Mouse (Mus musculus): Measurements from ENCODE around the gene Alb. TPM values are rescaled to one million over a fixed set of nuclear protein-coding genes. Genes with fewer than 3 reads are reported as not detected.

The Alb gene
- polyA plus RNA-seq, 1 experiment: 0.07 TPM

DNA sequence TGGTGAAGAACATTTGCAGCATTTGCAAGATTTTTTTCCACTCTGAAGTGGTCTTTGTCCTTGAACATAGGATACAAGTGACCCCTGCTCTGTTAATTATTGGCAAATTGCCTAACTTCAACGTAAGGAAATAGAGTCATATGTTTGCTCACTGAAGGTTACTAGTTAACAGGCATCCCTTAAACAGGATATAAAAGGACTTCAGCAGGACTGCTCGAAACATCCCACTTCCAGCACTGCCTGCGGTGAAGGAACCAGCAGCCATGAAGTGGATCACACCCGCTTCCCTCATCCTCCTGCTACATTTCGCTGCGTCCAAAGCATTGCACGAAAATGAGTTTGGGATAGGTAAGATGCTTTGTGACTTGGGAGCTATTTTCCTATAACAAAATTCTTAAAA is 29.8 kb downstream of the Alb start, which contains the start of gene Afp:
Gene Afp (plus strand): TSS at position 220 of the 400 bp plus-strand sequence.
- H3K27me3 ChIP-seq (ENCODE audit: control insufficient read depth, insufficient read depth, low read length): no peaks in the 10 kb centered on the region
- no peak within 1 kb of the TSS for H3K27ac ChIP-seq (ENCODE audit: control insufficient read depth, insufficient read depth, low read depth, low read length)
- no peaks in the 10 kb centered on the region for H3K36me3 ChIP-seq (ENCODE audit: control insufficient read depth, insufficient read depth, low read length)
- H3K4me1 ChIP-seq (ENCODE audit: control insufficient read depth, insufficient read depth, low read length): no peaks in the 10 kb centered on the region; the same call in 1 of the 2 replicates
- TF ChIP-seq POLR2A (IDR thresholded peaks at IDR 0.05; ENCODE audit: control insufficient read depth, low read depth, low read length) (no peak), CTCF (IDR thresholded peaks at IDR 0.05; ENCODE audit: control insufficient read depth, insufficient read depth, insufficient replicate concordance, low read depth, low read length) (no peak)
- no peak within 1 kb of the TSS for H3K4me3 ChIP-seq (ENCODE audit: control insufficient read depth, low read depth, low read length)

GRCm38 (mm10) chr5:90492440-90492839 is 31.7 kb downstream of the Alb start:
- Histone ChIP-seq H3K4me3 (ENCODE audit: control insufficient read depth, low read depth, low read length) (no peak overlapping the region), H3K36me3 (ENCODE audit: control insufficient read depth, insufficient read depth, low read length) (no peaks in the 10 kb centered on the region), H3K27ac (ENCODE audit: control insufficient read depth, insufficient read depth, low read depth, low read length) (no peak overlapping the region), H3K27me3 (ENCODE audit: control insufficient read depth, insufficient read depth, low read length) (no peaks in the 10 kb centered on the region), H3K4me1 (ENCODE audit: control insufficient read depth, insufficient read depth, low read length) (no peaks in the 10 kb centered on the region; the same call in 1 of the 2 replicates)
- TF ChIP-seq POLR2A (IDR thresholded peaks at IDR 0.05; ENCODE audit: control insufficient read depth, low read depth, low read length): no peak
- TF ChIP-seq CTCF (IDR thresholded peaks at IDR 0.05; ENCODE audit: control insufficient read depth, insufficient read depth, insufficient replicate concordance, low read depth, low read length): no peak

DNA sequence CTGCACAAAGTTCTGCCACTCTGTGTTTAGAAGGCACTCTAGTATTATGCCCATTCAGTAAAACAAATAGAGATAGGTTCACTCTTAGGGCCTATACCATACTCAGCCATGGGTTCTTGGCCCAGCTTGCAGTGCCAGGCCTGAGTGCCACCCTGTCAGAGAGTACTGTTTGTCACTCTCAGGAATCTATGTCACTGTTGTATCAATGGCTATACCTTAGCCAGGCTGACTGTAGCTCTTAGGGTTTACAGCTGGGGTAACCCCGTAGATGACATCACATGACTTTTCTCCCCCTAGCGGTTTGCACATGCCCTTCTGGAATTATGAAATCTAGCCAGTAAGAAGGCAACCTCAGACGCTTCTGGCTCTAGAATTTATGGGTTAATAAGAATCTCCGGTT is 33.6 kb downstream of the Alb start:
- TF ChIP-seq CTCF (IDR thresholded peaks at IDR 0.05; ENCODE audit: control insufficient read depth, insufficient read depth, insufficient replicate concordance, low read depth, low read length): no peak
- TF ChIP-seq POLR2A (IDR thresholded peaks at IDR 0.05; ENCODE audit: control insufficient read depth, low read depth, low read length): no peak
- Histone ChIP-seq H3K27ac (ENCODE audit: control insufficient read depth, insufficient read depth, low read depth, low read length) (no peak overlapping the region), H3K4me1 (ENCODE audit: control insufficient read depth, insufficient read depth, low read length) (no peaks in the 10 kb centered on the region; the same call in 1 of the 2 replicates), H3K36me3 (ENCODE audit: control insufficient read depth, insufficient read depth, low read length) (no peaks in the 10 kb centered on the region), H3K27me3 (ENCODE audit: control insufficient read depth, insufficient read depth, low read length) (no peaks in the 10 kb centered on the region), H3K4me3 (ENCODE audit: control insufficient read depth, low read depth, low read length) (no peak overlapping the region)

GRCm38 (mm10) chr5:90499509-90499908 is 38.8 kb downstream of the Alb start:
- no peak overlapping the region for H3K27ac ChIP-seq (ENCODE audit: control insufficient read depth, insufficient read depth, low read depth, low read length)
- H3K4me1 ChIP-seq (ENCODE audit: control insufficient read depth, insufficient read depth, low read length): no peaks in the 10 kb centered on the region; the same call in 1 of the 2 replicates
- no peaks in the 10 kb centered on the region for H3K36me3 ChIP-seq (ENCODE audit: control insufficient read depth, insufficient read depth, low read length)
- H3K27me3 ChIP-seq (ENCODE audit: control insufficient read depth, insufficient read depth, low read length): no peaks in the 10 kb centered on the region
- H3K4me3 ChIP-seq (ENCODE audit: control insufficient read depth, low read depth, low read length): no peak overlapping the region
- TF ChIP-seq POLR2A (IDR thresholded peaks at IDR 0.05; ENCODE audit: control insufficient read depth, low read depth, low read length) (no peak), CTCF (IDR thresholded peaks at IDR 0.05; ENCODE audit: control insufficient read depth, insufficient read depth, insufficient replicate concordance, low read depth, low read length) (no peak)

- Histone ChIP-seq H3K36me3 (ENCODE audit: control insufficient read depth, insufficient read depth, low read length) (no peaks in the 10 kb centered on the region), H3K27ac (ENCODE audit: control insufficient read depth, insufficient read depth, low read depth, low read length) (no peak overlapping the region), H3K4me1 (ENCODE audit: control insufficient read depth, insufficient read depth, low read length) (peaks cover 5% of the 10 kb centered on the region), H3K27me3 (ENCODE audit: control insufficient read depth, insufficient read depth, low read length) (no peaks in the 10 kb centered on the region), H3K4me3 (ENCODE audit: control insufficient read depth, low read depth, low read length) (no peak overlapping the region)
- TF ChIP-seq CTCF (IDR thresholded peaks at IDR 0.05; ENCODE audit: control insufficient read depth, insufficient read depth, insufficient replicate concordance, low read depth, low read length) (peak; percentile 82; the same call in 1 of the 2 replicates), POLR2A (IDR thresholded peaks at IDR 0.05; ENCODE audit: control insufficient read depth, low read depth, low read length) (no peak)
Observed at GRCm38 (mm10) chr5:90500714-90501113, 40.0 kb downstream of the Alb start.

- peaks cover 5% of the 10 kb centered on the region for H3K4me1 ChIP-seq (ENCODE audit: control insufficient read depth, insufficient read depth, low read length)
- TF ChIP-seq POLR2A (IDR thresholded peaks at IDR 0.05; ENCODE audit: control insufficient read depth, low read depth, low read length): no peak
- TF ChIP-seq CTCF (IDR thresholded peaks at IDR 0.05; ENCODE audit: control insufficient read depth, insufficient read depth, insufficient replicate concordance, low read depth, low read length): no peak
- no peak overlapping the region for H3K27ac ChIP-seq (ENCODE audit: control insufficient read depth, insufficient read depth, low read depth, low read length)
- H3K4me3 ChIP-seq (ENCODE audit: control insufficient read depth, low read depth, low read length): no peak overlapping the region
- H3K27me3 ChIP-seq (ENCODE audit: control insufficient read depth, insufficient read depth, low read length): no peaks in the 10 kb centered on the region
- H3K36me3 ChIP-seq (ENCODE audit: control insufficient read depth, insufficient read depth, low read length): no peaks in the 10 kb centered on the region
Observed at GRCm38 (mm10) chr5:90501752-90502151, 41.1 kb downstream of the Alb start.

GRCm38 (mm10) chr5:90504742-90505141 is 44.0 kb downstream of the Alb start:
- Histone ChIP-seq H3K4me3 (ENCODE audit: control insufficient read depth, low read depth, low read length) (peak overlapping the region; percentile 48), H3K4me1 (ENCODE audit: control insufficient read depth, insufficient read depth, low read length) (peaks cover 5% of the 10 kb centered on the region), H3K27ac (ENCODE audit: control insufficient read depth, insufficient read depth, low read depth, low read length) (no peak overlapping the region), H3K27me3 (ENCODE audit: control insufficient read depth, insufficient read depth, low read length) (no peaks in the 10 kb centered on the region), H3K36me3 (ENCODE audit: control insufficient read depth, insufficient read depth, low read length) (no peaks in the 10 kb centered on the region)
- TF ChIP-seq CTCF (IDR thresholded peaks at IDR 0.05; ENCODE audit: control insufficient read depth, insufficient read depth, insufficient replicate concordance, low read depth, low read length) (no peak), POLR2A (IDR thresholded peaks at IDR 0.05; ENCODE audit: control insufficient read depth, low read depth, low read length) (no peak)

DNA sequence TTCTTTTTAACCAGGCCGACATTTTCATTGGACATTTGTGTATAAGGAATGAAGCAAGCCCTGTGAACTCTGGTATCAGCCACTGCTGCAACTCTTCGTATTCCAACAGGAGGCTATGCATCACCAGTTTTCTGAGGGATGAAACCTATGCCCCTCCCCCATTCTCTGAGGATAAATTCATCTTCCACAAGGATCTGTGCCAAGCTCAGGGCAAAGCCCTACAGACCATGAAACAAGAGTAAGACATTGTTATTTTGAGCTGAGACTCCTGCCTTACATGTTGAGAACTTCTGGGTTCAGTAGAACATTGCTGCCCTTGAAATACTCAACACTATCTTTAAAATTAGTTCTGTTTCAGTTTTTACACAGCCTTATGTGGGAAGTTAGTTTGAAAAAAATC is 45.8 kb downstream of the Alb start:
- Histone ChIP-seq H3K27ac (ENCODE audit: control insufficient read depth, insufficient read depth, low read depth, low read length) (no peak overlapping the region), H3K4me3 (ENCODE audit: control insufficient read depth, low read depth, low read length) (no peak overlapping the region), H3K27me3 (ENCODE audit: control insufficient read depth, insufficient read depth, low read length) (no peaks in the 10 kb centered on the region), H3K36me3 (ENCODE audit: control insufficient read depth, insufficient read depth, low read length) (no peaks in the 10 kb centered on the region), H3K4me1 (ENCODE audit: control insufficient read depth, insufficient read depth, low read length) (peaks cover 5% of the 10 kb centered on the region)
- no peak for TF ChIP-seq CTCF (IDR thresholded peaks at IDR 0.05; ENCODE audit: control insufficient read depth, insufficient read depth, insufficient replicate concordance, low read depth, low read length)
- TF ChIP-seq POLR2A (IDR thresholded peaks at IDR 0.05; ENCODE audit: control insufficient read depth, low read depth, low read length): no peak

Measured in testis, adult 2 months (tissue).